Mouse (Mus musculus): Measurements from ENCODE around the gene Fam131c.

Fam131c gene

DNA sequence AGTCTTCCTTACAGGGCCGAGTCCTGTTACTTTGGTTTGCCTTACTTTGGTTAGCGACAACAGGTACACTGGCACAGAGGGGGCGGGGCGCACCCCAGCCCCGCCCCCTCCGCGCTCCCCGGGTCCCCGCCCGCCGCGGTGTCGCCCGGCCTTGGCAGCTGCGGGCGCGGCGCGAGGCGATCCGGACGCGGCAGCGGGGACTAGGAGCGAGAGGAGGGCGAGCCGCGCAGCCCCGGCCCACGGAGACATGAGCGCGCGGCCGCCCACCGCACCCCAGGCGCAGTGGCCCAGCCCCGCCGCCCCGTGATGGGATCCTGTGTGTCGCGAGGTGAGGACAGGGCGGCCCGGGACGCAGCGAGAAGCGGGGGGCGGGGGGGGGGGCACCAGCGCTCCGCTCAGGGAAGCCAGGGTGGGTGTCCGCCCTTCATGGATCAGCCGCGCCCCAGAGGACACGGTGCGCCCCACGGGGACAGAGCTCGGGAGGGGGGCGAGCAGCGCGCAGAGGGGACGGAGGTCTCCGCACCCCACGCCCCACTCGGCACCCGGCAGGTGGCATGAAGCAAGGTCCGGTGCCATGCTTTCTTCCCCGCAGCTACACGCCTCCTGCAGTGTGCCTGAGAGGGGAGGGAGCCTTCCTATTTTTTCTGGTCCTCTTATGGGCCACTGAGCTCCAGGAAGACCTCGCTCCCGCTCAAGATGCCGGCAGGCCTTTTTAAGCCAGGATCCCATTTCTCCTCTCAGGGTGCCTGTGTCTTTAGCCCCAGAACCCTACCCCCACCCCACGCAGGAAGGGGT lies at the start of gene Fam131c:
Fam131c (plus strand) TSS at position 224 of the 795 bp plus-strand sequence.
- no peak for DNase-seq (ENCODE audit: low spot score in 2 of 2)

DNA sequence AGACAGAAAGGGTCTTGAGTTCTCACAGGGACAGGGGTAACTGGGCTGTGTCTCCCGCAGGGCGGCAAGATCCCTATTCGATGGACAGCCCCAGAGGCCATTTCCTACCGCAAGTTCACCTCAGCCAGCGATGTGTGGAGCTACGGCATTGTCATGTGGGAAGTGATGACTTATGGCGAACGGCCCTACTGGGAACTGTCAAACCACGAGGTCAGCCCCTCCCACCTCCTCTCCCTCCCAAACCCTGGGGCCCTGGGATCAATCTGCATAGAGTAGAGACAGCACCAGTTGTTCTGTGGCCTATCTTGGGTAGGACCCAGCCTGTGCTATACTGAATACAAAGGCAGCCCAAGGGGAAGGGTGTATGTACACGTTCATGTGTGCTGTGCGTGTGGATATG lies 45.5 kb upstream of the Fam131c start:
- no peak for DNase-seq (ENCODE audit: low spot score in 2 of 2)

DNA sequence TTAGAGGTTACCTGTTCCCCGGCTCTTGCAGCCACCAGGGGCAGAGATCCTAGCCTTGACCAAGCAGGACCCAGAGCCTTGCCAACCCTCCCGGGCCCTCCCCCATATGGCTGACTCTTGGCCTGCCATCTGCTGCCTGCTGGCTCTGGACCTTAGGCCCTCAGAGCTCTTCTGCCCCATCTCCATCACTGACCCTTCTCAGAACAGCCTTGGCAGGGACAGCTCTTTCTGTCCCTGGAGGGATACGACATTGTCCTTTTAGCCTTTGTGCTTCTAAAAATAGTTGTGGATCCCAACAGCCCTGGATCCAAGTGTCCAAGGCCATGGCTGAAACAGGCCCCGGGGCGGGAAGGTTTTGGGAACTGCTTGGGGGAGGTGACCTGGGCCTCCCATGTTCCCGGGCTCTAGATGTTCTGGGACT lies 43.2 kb upstream of the Fam131c start:
- DNase-seq (ENCODE audit: low spot score in 2 of 2), result no peak

DNA sequence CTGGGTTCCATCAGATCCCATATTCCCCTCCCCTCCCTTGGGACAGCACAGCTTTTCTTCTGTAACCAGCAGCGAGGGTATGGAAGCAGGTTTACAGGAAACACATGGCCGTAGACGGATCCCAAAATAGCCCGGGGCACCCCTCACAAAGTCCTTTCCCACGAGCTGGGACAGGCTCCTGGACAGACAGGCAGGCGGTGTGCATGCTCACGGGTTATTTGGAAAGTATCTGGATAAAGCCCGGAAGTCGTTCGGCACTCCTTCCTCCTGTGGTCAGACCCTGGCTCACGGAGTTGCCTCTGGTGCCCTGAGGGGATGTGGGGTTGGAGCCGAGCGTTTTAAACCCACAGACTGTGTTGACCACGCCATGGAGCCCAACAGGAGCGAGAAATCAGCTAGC lies 42.4 kb upstream of the Fam131c start:
- no peak for DNase-seq (ENCODE audit: low spot score in 2 of 2)

DNA sequence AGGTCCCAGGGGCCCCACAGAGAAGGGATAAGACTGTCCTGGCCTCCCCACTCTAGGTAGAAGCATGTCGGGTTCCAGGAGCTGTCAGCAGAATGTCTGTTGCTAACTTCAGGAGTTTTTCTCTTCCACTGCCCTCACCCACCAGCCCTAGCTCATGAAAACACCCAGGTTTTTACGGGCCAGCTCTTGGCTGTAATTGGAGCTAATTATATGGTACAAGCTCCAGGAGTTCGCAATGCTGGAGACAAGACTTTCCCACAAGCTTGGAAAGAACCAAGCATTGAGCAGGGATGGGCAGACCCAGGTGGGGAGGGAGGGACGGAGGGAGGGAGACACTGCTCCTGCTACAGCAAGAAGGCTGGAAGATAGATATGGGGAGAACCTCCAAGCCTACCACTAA lies 40.9 kb upstream of the Fam131c start:
- no peak for DNase-seq (ENCODE audit: low spot score in 2 of 2)

DNA sequence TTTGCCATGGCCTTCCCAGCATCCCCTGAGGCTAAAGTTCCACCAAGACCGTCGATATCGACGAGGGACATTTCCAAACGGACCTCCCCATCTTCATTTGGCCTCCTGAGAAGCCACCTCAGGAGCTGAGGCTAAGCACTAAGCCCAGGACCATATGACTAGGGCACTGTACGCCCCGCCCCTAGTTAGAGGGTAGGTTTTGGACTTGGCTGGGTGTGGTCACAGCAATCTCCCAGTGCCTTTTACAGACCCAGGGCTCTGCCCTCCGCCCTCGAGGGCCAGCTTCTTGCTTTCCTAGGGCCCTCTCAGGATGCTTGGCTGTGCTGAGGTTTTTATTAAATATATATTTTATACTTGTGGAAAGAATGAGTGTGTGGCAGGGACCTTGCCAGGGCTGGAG lies 39.3 kb upstream of the Fam131c start:
- no peak for DNase-seq (ENCODE audit: low spot score in 2 of 2)

DNA sequence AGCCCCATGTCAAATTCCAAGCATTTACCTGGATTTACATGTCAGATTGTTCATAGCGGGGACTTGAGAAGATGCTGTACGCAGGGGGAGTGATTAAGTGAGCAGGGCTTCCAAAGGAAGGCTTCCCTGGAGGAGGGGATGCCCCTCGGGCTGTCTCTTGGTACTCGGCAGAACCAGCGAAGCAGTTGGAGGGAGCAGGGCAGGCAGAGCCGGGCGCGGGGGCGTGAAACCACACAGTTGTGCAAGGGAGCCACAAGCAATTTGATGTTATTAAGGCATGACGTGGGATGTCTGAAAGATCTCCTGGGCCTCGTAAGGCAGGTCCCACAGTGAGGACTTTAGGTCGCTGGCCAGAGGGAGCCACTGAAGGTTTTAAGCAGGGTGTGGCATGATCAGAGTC lies 38.1 kb upstream of the Fam131c start:
- no peak for DNase-seq (ENCODE audit: low spot score in 2 of 2)

DNA sequence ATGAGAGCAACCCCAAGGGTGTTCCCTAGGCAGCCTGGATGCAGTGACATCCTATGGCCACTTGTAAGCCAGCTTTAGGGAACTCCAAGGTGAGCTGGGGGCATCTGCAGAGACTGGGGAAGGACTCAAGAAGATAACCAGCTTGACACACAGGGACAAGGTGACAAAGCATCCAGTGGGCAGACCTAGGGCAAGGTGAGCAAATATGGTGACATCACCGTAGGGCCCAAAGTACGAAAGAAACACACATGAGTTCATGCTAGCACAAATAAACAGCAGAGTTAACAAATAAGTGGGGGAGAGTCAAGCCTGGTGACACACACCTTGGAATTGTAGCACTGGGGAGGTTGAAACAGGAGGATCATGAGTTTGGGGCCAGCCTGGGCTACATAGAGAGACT lies 36.6 kb upstream of the Fam131c start:
- DNase-seq (ENCODE audit: low spot score in 2 of 2), result no peak

DNA sequence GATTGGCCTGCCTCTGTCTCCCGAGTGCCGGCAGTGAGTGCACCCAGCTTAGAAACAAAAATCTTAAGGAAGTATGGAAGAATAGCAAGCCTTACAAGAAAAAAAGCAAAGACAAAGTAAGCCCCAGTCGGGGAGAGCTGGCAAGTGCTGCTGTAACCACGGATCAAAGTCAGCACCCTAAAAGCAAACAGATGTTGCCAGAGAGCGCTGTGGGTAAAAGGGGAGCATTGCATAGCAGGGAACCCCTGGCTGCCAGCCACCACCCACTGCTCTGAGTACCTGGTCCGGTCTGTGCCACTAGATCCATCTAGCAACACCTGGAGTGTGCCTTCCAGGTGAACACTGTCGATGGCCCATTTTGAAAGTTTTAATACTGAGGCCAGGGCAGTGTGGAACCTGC lies 35.8 kb upstream of the Fam131c start:
- DNase-seq (ENCODE audit: low spot score in 2 of 2), result no peak

DNA sequence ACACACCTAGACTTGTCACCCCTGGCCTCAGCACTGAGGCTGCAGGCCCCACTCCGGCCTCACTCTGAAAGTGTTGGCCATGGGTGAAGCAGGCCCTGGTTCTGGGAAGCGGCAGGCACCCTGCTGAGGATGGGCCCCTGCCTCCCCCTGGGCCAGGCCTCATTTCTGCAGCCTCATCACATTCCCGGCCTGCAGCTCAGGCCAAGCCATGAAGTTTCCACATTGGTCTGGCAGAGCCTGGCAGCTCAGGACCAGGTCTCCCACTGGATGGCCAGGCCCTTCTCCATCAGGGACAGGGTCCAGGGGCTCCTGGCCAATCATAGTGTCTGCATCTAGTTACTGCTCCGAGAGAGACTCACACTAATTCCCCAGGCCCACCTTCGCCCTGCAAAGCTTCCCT lies 33.3 kb upstream of the Fam131c start:
- DNase-seq (ENCODE audit: low spot score in 2 of 2), result no peak

DNA sequence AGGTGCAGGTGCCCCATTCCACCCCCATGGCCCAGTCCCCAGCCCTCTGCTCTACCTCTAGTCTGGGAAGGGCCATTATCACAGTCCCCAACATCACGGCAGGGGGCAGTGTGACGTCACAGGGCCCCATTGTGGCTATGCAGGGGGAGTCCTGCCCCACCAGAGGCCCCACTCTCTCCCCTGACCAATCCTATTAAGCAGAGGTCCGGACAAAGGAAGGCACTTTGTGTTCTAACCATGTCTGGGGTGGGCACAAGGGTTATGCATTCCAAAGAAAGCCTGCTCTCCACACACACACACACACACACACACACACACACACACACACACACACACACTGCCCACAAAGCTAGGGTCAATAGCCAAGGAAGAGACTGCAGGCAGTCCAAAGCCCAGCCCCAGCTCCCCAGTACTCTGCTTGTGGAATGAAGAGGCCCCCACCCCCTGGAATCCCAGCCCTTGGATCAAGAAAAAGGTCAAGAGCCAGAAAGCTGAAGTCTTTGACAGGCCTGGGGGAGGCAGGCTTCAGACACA lies 32.7 kb upstream of the Fam131c start:
- no peak for DNase-seq (ENCODE audit: low spot score in 2 of 2)

DNA sequence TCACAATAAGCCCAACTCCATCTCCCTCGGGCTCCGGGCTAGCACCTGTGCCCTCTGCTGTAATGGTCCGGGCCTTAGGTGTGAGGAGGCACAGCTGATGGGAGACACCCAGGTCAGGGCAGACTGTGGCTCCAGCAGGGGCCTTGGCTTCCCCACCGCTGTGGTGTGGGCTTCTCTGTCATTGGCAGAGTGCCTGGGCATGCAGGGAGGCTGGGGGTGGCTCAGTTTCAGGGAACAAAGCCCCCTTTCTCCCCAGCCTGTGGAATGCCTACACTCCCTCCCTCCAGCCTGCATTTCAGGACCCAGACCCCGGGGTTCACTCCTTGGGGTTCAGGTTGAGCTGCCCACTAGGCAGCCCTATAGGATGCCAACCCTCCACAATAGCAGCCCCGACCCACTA lies 31.8 kb upstream of the Fam131c start:
- no peak for DNase-seq (ENCODE audit: low spot score in 2 of 2)

DNA sequence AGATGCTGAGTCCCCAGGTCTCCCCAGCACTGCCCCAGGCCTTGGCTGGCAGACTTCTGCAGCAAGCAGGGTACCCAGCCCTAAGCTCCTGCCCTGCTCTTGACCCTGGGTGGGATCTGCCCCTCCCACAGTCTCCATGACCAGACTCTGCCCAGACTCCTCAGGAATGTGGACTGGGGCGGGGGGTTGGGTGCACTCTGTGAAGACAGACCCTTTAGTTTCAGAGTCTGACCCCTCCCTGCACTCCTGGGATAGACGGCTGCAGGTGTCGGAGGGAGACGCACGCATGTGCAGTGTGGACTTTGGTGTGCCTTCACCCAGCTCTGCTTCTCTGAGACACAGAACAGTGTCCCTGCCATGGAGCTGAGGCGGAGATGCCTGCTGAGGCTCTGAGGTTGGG lies 30.0 kb upstream of the Fam131c start:
- no peak for DNase-seq (ENCODE audit: low spot score in 2 of 2)

DNA sequence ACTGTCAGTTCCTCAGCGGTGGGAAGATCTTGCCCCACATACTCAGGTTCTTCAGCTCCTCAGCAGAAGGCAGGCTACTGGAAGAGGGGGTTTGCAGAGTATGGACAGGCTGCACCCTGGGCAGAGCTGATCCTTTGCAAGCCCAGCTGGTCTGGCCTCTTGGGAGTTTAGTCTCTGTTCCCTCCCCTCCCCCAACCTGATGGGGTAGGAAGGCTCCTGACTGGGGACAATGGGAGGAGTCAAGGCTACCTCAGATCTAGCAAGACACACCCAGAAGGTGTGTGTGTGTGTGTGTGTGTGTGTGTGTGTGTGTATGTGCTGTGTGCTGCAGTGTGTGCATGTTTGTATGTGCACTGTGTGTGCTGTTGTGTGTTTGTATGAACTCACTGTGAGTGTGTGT lies 29.2 kb upstream of the Fam131c start:
- DNase-seq (ENCODE audit: low spot score in 2 of 2), result no peak

DNA sequence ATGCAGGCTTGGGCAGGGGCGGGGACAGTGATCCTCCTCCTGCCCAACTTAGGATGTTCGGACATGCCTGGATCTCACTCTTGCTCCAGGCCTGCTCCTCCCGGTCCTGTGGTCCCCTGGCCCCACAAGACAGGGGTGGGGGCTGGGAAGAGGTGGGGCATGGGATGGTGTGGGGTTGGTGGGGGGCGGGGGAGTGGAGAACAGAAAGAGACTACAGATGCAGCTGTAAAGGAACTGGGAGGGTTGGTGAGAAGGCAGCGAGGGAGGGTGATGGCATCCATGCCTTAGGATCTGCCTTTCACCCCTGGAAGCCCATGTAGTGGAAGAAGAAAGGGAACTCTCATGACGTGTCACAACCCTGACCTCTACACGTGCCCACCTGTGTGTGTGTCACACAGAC lies 26.5 kb upstream of the Fam131c start:
- no peak for DNase-seq (ENCODE audit: low spot score in 2 of 2)

DNA sequence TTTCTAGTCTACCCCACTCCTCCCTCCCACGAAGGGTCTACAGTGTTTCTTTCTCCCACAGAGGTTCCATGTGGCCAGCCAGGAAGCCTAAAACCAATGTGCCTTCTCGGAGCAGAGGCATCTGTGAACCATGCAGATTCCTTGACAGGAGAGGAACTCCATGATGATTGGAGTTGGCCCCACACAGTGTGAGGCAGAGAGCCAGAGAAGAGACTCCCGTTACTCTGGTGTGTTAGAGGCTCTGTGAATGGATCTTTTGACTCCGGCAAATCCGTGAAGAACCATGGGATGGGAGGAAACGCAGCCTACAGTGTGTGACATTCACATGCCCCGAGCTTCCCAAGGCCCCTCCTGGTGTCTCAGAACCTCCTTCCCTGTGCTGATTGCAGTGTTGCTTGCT lies 24.5 kb upstream of the Fam131c start:
- DNase-seq (ENCODE audit: low spot score in 2 of 2), result no peak

DNA sequence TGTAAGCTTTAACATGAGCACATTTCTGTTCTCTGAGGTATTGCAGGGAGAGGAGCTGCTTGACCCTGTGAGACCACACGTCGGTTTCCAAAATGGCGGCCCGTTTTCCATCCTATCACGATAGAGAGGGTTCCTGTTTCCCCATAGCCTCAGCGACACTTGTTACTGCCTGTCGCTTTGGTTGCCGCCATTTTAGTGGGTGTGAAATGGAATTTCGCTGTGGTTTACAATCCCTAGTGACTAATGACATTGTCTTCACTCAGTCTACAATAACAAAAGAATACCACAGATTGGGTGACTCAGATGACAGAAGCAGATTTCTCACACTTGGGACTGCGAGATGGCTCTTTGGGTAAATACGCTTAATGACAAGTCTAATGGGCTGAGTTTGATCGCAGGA lies 22.8 kb upstream of the Fam131c start:
- DNase-seq (ENCODE audit: low spot score in 2 of 2), result no peak

DNA sequence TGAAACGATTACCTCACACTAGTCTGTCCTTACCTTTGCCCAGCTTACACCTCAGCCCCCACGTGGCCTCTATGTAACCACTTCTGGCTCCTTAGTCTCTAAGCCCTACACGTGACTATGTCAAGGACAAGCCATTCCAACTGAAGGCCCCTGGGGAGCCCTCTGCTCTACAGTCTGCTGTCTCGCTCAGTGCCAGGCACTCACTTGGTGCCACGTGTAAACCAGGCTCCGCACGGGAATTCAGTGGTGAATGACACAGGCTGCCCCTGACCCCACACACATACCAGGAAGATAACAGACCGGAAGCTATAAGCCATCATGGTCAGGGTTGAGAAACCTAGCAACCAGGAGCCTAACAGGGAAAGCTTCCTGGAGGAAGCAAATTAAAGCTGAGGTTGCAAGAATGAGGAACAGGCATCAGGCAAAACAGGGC lies 20.6 kb upstream of the Fam131c start:
- DNase-seq (ENCODE audit: low spot score in 2 of 2), result no peak

DNA sequence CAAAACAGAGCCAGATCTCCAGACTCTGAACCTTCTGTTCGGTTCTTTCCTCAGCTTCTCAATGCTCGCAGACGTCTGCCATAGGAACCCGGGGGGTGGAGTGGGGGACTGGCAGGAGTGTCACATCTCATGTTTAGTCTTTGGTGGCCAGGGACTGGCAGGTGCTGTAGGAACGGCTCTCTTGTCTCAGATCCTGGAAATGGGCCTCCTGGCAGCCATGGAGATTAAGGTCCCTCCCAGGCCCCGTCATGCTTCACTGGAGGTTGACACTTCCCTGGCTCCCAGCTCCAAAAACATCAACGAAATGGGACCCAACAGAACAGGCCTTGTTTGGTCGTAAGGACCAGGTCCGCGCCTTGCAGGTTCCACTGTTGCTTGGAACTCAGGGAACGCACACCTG lies 19.4 kb upstream of the Fam131c start:
- DNase-seq (ENCODE audit: low spot score in 2 of 2), result no peak

DNA sequence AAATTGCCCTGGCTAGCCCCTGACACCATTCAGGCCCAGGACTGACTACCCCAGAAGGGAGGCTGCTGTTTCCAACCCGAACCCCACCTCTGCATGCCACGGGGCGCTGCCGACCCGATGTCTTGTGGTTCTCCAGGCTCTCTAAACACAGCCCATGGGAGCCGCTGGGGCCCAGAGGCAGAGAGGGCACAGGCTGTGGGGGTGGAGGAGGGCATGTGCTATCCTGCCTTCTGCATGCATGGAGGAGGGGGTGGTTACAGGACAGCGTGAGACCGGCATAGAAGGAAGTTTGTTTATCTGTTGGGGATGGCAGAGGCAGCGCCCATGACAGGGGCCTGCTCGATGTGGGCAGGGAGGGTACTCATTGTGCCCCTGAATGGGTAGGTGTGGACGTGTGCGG lies 18.0 kb upstream of the Fam131c start:
- DNase-seq (ENCODE audit: low spot score in 2 of 2), result no peak

DNA sequence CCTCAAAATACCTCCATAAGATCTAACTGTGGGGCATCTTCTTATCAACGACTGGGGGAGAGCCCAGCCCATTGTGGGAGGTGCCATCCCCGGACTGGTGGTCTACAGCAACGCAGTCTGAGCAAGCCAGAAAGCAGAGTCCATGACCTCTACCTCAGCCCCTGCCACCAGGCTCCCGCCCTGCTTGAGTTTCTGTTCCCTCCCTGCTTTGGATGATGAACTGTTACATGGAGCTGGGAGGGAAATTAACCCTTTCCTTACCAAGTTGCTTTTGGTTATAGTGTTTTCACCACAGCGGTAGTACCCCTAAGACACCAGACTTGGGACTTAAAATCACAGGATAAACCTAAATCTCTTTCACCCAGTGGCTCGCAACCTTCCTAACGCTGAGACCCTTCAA lies 16.0 kb upstream of the Fam131c start:
- DNase-seq (ENCODE audit: low spot score in 2 of 2), result no peak

DNA sequence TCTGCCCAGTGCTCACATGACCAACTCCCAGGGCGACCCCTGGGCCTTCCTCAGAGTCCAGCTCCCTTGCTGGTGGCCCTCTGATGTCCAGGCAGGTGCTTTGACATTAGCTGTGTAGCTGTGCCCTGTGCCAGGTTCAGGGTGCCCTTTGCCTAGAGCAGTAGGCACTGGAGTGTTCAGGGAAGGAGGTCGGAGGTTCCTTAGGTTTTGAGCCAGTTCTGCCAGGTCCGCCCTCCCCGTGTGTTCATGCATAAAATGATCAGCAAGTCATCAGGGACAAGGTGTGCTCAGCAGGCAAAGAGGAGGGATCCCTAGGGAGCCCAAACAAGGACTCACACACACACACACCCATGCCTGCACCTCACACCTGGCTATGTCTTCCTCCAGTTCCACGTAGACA lies 15.0 kb upstream of the Fam131c start:
- no peak for DNase-seq (ENCODE audit: low spot score in 2 of 2)

DNA sequence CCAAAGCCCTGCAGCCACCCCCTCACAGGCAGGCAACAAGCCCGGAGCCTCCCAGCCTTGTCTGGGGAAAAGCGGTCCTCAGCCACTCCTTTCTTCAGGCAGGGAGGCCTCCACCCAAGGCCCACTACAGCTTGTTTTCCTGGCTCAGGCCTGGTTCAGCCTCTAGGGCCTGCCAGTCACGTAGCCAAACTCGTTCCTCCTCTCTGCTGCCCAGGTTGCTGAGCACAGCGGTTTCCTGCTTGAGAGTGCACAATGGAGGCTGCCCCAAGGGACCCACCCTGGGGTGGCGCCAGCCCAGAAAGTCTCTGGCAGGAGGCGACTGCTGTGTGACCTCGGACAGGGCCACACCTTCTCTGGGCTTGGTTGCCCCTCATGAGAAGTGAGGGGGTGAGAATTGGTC lies 14.2 kb upstream of the Fam131c start:
- no peak for DNase-seq (ENCODE audit: low spot score in 2 of 2)

DNA sequence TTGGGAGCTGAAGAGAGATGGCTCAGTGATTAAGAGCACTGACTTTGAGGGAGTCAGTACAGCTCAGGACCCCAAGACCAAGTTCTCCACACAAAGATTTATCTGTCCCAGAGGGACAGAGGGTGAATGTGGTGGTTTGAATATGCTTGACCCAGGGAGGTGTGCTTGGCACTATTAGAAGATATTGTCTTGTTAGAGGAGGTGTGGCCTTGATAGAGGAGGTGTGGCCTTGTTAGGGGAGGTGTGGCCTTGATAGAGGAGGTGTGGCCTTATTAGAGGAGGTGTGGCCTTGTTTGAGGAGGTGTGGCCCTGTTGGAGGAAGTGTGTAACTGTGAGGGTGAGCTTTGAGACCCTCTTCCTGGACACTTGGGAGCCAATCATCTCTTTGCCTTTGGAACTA lies 10.2 kb upstream of the Fam131c start:
- no peak for DNase-seq (ENCODE audit: low spot score in 2 of 2)

Measured in frontal cortex, postnatal 36 days (tissue).